Mouse (Mus musculus): Measurements from ENCODE around the gene Ccdc77.

- no peak for TF ChIP-seq CTCF (IDR thresholded peaks at IDR 0.05; ENCODE audit: borderline replicate concordance, insufficient read depth, low read length)
- TF ChIP-seq POLR2A (IDR thresholded peaks at IDR 0.05; ENCODE audit: low read depth, low read length): no peak
These were observed 75.6 kb downstream of the Ccdc77 start for GRCm38 (mm10) chr6:120288541-120288940.
